Mouse (Mus musculus): Measurements from ENCODE around the gene Ppy. TPM values are rescaled to one million over a fixed set of nuclear protein-coding genes. Genes with fewer than 3 reads are reported as not detected.

Gene Ppy
- not detected for total RNA-seq (2021)
- long read RNA-seq = 0 reads

GRCm38 (mm10) chr11:102101219-102101618 is at the start of gene Ppy:
TSS of gene Ppy (minus strand) at chr11:102101319.
- DNase-seq (ENCODE audit: low spot score in 2 of 2) = no peak

- no peak for DNase-seq (ENCODE audit: low spot score in 2 of 2)
Measured at GRCm38 (mm10) chr11:102147213-102147989, 46.3 kb upstream of the Ppy start.

DNA sequence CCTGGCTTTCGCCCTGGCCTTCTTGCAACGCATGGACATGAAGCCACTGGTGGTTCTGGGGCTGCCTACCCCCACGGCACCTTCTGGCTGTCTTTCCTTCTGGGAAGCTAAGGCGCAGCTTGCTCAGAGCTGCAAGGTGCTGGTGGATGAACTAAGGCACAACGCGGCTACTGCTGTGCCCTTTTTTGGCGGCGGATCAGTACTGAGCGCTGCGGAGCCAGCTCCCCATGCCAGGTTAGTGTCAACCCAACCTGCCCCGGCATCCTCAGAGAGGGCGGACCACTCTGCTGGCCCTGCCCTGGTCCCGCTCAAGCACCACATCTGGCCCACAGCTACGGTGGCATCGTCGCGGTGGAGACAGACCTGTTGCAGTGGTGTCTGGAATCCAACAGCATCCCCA is 45.4 kb upstream of the Ppy start:
- DNase-seq (ENCODE audit: low spot score in 2 of 2) = no peak

DNA sequence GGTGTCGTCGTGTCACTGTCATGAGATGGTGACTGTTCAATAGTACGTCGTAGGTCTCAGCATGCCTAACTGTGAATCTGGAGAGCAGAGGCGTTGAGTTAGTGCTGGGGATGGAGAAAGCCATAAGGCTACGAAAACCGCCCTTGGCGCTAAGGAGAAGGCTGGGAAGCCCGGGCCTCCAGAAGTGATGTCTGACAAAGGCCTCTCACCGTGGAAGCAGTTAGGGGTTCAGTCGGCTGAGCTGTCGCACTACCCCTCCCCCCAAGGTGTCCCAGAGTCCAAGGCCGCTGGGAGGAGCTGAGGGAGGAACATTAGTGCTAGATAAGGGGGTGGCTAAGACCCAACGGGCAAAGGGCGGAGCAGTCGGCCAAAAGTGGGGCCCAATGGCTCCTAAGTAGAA is 44.9 kb upstream of the Ppy start:
- DNase-seq (ENCODE audit: low spot score in 2 of 2) = no peak

DNA sequence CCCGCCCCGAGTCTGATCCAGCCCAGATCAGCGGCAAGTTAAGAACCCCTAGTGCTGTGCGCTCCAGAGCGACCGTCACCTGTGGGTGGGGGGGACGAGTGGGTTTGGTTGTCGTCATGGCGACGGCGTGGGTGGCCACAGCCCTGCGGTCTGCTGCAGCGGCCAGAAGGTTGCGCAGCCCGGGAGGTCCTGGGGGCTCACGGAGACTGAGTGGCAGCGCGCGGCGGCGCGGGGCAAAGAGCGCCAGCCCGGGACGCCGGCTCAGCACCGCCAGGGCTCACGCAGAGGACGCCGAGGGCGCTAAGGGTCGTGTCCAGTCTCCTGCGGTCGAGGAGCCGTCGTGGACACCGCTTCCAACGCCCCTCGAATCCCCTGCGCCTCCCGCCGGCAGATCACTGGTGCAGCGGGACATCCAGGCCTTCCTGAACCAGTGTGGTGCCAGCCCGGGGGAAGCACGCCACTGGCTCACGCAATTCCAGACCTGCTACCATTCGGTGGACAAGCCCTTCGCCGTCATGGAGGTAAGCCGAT is 44.4 kb upstream of the Ppy start, which contains the start of gene Nags:
TSS of gene Nags (plus strand) at position 43 of the 531 bp plus-strand sequence.
- no peak for DNase-seq (ENCODE audit: low spot score in 2 of 2)

DNA sequence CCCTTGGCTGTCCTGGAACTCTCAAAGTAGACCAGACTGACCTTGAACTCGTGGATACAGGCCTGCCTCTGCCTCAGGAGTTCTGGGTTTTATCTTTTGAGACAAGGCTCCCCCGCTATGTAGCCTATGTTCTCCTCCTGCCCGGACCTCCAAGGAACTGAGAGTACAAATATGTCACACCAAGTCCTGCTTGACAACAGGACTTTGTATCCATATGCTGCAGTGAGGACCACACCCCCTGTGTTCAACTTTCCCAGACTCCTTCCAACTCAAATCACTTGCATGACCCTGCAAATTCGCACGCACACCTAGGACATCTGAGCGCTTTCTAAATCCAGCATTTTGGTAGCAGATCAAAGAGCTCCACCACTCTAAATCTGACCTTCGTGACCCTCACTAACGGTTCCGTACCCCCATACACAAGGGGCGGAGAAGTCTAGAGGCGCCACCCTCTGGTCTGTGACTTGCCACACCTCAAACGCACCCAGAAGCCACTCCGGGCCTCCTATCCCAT is 43.9 kb upstream of the Ppy start:
- DNase-seq (ENCODE audit: low spot score in 2 of 2) = no peak

GRCm38 (mm10) chr11:102142355-102142754 is 41.2 kb upstream of the Ppy start:
- no peak for DNase-seq (ENCODE audit: low spot score in 2 of 2)

DNA sequence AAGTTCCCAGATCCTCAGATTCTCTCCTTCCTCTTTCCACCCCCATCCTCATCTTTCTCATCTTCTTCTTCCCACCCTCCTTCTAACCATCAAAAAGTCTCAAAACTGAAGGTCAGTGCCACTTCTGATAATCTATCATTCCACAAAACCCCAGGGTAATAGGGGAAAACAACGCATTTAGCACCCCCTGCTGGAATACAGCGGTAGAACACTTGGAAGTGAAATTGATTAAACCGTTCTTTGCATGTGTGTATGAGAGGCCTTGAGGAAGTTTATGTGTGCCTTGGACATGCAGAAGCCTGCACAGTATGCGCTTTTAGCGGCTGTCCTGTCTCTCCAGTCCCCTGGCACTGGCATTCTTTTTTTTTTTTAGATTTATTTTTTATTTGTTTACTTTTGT is 39.4 kb upstream of the Ppy start:
- DNase-seq (ENCODE audit: low spot score in 2 of 2) = peak; percentile 77 to 82

- peak; percentile 70 to 81 for DNase-seq (ENCODE audit: low spot score in 2 of 2)
Measured at GRCm38 (mm10) chr11:102138447-102138740, 37.3 kb upstream of the Ppy start.

DNA sequence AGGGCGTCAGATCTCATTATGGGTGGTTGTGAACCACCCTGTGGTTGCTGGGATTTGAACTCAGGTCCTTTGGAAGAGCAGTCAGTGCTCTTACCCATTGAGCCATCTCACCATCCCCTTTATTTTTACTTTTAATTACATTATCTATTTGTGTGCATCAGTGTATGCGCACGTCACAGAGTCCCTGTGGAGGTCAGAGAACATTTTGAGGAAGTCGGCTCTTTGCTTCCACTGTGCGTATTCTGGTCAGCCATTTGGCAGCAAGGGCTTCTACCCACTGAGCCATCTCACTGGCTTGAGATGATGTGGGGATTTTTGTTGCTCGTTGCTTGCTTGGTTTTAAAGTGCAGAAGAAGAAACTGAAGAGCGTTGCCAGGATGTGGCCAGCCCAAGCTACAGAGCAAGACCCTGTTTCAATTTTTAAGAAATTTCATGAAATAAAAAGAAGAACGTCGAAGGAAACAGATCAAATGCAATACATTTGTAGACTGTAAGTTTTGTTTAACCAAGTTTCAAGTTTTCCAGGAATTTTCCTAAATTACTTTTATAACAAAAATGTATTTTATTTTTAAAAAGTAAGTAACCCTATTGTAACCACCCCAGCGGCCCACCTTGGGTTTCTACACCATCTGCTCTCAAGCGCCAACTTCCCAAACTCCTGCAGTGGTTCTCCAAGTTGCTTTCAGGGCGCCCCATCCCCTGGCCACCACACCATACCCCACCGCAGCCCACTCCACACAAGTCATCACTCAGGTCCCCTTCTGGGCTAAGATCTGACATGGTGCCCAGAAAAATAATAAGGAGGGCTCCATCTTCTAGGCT is 36.7 kb upstream of the Ppy start:
- no peak for DNase-seq (ENCODE audit: low spot score in 2 of 2)

DNA sequence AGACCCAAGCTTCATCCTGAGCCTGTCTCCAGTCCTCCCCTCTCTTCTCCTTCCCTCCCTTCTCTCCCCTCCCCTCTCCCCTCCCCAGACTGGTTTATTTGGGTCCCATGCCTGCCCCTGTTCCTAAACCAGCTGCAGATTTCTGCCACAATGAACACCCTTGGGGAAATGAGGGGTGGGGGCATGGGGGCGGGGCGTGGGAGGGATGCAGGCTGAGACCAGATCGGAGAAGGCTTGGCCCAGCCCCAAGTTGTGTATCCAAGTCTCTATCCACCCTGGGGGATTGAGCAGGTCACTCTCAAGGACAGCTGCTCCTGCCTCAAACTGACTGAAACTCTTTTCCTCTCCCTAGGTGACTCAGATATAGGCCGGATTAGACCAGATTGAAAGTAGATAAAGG is 33.4 kb upstream of the Ppy start:
- no peak for DNase-seq (ENCODE audit: low spot score in 2 of 2)

DNA sequence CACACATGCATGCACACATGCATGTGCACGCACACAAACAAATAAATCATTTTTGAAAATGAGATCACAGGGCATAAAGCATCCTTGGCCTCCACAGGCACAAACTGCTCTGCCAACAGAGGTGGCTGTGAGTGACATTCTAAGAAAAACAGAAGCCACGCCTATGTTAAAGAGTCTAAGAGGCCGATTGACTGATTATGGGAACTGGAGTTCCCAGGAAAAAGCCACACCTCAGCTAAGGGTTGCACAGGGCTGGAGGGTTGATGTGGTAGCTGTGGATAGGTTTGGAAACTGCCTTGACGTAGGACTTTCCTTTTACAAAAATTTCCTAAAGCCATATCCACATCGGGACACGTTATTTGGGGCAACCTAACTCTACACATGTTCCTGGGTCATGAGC is 16.3 kb upstream of the Ppy start:
- no peak for DNase-seq (ENCODE audit: low spot score in 2 of 2)

DNA sequence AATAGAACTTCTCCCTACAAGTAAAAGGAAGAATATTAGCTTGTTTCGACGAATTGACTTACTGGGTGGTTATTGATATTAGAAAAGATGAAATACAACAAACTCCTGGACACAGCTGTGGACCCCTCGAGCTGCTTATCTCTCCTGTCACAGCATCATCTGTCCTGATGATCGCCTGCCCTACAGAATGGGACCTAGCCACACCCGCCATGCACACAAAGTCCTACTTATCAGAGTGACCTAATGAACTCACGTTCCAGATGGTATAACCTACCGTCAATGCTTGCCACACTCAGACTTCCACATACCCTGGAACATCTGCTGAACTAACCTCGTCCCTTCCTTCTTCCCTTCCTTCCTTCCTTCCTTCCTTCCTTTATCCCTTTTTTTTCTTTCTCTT is 15.1 kb upstream of the Ppy start:
- no peak for DNase-seq (ENCODE audit: low spot score in 2 of 2)

GRCm38 (mm10) chr11:102111576-102111975 is 10.5 kb upstream of the Ppy start:
- DNase-seq (ENCODE audit: low spot score in 2 of 2) = no peak

GRCm38 (mm10) chr11:102107732-102108131 is 6.6 kb upstream of the Ppy start, which contains the start of gene Pyy:
TSS of gene Pyy (minus strand) at chr11:102107832.
- DNase-seq (ENCODE audit: low spot score in 2 of 2) = no peak

DNA sequence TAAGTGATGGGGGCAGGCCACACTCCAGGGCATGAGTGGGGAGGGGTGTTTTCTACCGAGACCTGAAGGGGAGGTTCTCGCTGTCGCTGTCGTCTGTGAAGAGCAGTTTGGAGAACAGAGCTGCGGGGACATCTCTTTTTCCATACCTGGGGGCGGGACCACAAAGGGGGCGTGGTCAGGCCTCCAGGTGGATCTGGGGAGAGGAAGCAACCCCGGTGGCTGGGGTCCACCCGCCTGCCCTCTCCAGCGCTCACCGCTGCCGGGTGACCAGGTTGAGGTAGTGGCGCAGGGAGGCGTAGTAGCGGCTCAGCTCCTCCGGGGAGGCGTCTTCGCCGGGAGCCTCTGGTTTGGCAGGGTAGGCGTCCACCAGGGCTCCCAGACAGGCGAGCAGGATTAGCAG is 5.8 kb upstream of the Ppy start:
- DNase-seq (ENCODE audit: low spot score in 2 of 2) = no peak

DNA sequence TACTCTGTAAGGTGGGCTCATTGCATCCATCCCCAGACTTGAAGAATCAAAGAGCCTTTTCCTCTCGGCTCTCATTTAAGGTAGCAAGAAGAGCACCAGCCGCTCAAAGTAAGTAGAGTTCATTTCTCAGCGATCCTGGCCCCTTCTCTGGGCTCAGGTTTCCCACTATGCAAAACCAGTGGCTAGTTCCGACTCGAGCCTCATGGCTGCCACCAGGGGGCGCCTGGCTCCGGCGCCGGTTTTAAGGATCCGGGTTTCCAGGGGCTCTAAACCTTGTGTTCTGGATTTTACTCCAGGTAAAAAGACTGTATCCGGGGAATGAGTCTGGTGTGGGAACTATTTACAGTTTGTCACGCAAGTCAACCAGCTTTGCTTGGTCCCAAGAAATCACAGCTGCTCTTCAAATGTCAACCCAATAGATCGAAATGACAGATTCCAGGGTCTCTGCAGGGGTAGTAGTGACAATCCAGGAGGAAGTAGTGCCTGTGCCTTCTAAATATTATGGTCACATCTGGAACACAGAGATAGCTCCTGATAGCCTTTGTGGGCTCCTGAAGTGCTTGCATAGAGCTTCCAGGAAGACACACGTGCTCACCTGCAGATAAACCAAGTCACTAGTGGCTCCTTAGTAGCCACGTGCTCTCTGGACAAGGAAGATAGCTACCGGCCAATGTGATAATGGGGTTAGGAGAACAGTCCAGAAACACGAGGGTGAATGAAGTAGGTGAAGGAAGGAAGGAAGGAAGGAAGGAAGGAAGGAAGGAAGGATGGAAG is 1.6 kb upstream of the Ppy start:
- DNase-seq (ENCODE audit: low spot score in 2 of 2) = peak; percentile 73 to 79

GRCm38 (mm10) chr11:102096887-102097391 is 4.2 kb downstream of the Ppy start:
- DNase-seq (ENCODE audit: low spot score in 2 of 2) = peak; percentile 71 to 82

- DNase-seq (ENCODE audit: low spot score in 2 of 2) = no peak
Measured at GRCm38 (mm10) chr11:102096446-102096845, 4.7 kb downstream of the Ppy start.

GRCm38 (mm10) chr11:102095676-102096075 is 5.4 kb downstream of the Ppy start:
- DNase-seq (ENCODE audit: low spot score in 2 of 2) = no peak
